Mouse (Mus musculus) layer of hippocampus, adult 18-20 months (tissue): ENCODE data around the gene Sstr2. TPM values are rescaled to one million over a fixed set of nuclear protein-coding genes. Genes with fewer than 3 reads are reported as not detected.
A peak's percentile ranks its signal among the peaks of the same experiment; 100 is the strongest.
"Not testable (repeated sequence)": the region's sequence is repeated elsewhere in the genome, so short reads cannot be mapped to it uniquely, and the experiment has no call there.

ENCODE experiments used
- DNase-seq, 2 experiments: peaks; one replicate each; pipeline ENCODE4 v3.0.0; 2022; ENCODE audit warnings: low spot score in 2 of 2
- total RNA-seq, 2 experiments: library from RNA; stranded (reverse); gene quantifications; 2 replicates each; pipeline ENCODE4 v1.2.3; 2021

The Sstr2 gene
- total RNA-seq, 2 experiments from 2014 or later: 19.5 to 26.1 TPM

DNA sequence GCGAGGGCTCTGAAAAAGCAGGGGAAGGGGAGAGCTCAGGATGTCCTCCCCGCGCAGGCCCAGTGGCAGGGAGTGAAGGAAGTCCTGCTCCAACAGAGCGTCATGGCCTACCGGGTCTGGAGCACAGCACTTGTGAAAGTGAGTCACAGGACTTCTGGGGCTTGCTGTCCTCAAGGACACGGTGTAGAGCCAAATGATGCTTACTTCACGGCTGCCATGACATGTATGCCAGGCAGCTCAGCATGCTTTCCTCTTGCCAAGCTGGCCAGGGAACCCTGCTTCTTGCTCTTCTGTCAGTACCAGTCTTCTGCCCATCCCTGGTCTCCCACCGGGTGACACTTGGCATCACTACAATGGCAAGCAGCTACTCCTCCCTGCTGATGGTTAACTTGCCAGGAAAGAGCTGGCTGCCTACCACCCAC, 37.4 kb downstream of the Sstr2 start:
- DNase-seq: no peak

DNA sequence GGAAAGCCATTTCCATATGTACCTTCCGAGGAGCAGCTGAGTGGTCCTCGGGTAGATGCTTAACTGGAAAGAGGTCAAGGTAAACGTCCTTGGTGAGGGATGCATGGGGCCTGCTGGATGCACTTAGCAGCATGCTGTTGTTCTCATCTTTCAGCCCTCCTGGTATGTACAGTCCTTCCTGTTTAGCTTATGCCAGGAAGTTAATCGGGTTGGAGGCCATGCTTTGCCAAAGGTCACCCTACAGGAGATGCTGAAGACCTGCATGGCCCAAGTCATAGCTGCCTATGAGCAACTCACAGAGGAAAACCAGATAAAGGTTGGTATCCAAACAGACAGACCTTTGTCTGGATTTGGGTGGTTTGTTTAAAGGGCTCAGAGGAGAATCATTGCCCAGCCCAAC, 38.1 kb downstream of the Sstr2 start:
- DNase-seq: no peak

DNA sequence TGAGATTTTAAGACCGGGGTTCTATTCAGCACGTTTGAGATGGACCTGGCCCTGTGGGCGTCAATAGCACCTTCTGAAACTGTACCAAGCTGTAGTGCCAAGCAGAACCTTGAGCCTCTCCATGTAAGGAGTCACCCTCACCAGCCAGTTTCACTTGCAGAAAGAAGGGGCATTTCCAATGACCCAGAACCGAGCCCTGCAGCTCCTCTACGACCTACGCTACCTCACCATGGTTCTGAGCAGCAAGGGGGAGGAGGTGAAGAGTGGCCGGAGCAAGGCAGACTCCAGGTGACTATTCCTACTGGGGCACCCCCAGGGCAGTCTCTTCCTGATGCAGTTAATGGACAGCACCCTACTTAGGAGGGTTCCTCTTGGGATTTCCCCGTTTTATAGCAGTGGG, 39.2 kb downstream of the Sstr2 start:
- DNase-seq: no peak

DNA sequence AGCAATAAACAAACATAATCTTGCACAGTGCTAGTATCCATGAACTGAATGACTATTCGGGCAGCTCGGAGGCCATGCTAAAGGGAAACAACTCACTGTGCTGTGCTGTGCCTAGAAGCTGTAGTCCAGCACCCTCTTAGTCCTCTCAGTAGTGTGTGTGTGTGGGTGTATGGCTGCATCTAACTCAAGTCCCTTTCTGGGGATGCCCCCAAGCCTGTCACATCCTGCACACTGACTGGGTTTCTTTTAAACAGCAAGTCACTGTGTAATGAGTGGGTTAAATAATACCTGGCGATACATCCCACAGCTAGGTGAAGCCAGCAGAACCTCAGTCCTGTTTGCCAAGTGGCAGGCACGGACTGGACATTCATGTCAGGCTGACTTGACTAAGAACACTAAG, 39.6 kb downstream of the Sstr2 start:
- no peak for DNase-seq

DNA sequence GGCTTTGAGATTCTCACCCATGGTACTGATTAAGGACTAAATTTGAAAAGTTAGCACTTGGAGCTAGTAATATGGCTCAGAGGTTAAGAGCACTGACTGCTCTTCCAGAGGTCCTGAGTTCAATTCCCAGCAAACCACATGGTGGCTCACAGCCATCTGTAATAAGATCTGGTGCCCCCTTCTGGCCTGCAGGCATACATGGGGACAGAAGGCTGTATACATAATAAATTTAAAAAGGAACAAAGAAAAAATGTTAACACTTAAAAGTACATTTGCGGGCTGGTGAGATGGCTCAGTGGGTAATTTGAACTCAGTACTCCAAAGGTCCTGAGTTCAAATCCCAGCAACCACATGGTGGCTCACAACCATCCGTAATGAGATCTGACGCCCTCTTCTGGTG, 41.1 kb downstream of the Sstr2 start:
- DNase-seq: not testable (repeated sequence)

DNA sequence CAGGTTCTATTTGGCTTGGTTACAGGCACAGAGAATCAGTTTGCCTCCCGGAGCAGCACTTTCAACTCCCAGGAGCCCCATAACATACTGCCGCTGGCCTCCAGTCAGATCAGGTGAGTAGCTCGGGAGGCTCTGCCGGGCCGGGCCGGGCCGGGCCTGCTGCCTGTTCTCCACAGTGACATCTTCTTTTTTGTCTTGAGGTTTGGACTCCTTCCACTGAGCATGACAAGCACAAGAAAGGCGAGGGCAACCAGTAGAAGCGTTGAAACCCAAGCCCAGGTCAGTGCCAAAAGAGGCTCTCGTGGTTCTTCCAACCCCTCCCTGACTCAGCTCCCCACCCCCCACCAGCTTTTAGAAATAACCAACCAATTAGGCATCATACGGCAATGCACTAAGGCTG, 41.8 kb downstream of the Sstr2 start:
- DNase-seq: no peak

DNA sequence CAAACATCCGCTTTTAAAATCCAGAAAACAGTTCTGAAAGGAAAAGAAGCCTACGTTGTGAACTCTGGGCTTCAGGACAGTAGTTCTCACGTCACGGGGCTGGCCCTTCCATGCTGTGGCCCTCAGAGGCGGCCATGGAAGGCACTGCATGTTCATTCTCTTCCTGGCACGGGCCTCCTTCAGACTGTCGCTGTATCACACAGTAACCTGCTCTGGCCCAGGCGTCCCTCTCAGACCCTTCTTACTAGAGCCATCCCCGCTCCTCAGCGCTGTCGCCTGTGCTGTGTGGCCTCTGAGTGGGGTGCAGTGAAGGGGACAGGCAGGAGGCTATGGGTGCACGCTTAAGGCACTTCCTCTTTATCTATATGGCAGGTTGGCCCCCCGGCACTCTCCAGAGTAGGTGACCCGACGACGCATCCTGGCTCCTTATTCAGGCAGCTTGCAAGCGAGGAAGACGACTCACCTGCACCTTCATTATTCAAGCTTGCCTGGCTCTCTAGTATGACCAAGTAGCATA, 42.8 kb downstream of the Sstr2 start:
- DNase-seq: no peak

DNA sequence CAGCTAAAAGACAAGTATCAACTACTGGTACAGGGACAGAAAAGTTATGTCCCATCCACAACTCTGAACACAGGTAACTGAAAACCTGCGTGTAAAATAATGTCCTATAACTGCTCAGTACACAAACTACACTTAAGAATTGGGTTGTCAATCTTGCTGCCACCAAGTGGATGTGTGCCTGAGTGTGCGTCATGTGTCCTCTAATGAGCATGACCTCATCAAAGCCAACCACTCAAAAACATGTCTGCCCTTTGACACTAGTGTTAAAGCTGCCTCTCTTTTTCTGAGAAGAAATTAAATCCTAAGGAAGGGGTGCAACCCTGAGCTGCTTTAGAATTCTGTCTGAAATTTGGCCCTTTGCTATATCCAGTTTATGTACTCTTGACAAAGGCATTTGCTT, 45.1 kb downstream of the Sstr2 start:
- DNase-seq: no peak

DNA sequence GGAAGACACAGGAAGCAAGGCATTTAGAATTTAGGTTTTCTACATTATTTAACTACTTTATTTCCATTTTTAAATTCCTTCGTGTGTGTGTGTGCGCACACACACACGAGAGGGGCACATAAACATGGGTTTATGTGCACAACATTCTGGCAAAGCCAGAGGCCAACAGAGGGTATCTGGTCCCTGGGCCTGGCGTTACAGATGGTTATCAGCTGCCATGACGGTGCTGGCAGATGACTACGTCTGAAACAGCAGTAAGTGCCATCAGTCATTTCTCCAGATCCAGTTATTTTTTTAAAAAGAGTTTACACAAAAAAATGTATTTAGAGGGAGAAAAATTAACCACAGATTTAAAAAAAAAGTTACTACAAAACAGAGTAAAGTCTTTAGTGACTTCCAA, 47.1 kb downstream of the Sstr2 start:
- DNase-seq: no peak

DNA sequence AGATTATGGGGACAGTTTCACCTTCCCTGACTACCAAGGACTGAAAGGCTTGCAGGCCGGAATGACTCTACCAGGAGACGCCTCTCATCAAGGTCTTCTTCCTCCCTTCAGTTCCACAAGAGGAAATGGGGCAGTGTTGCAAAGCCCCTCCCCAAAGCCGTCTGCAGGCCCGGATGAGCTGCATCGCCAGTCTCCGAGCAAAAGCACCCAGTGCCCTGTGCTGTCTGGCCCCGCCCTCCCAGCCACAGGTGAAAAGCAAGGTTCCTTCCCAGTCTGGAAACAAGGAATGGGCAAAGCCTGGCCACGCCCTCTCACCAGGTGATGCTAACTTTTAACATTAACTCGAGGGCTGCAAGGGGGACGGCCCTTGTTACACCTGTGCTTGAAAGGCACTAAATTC, 47.5 kb downstream of the Sstr2 start:
- DNase-seq: no peak

DNA sequence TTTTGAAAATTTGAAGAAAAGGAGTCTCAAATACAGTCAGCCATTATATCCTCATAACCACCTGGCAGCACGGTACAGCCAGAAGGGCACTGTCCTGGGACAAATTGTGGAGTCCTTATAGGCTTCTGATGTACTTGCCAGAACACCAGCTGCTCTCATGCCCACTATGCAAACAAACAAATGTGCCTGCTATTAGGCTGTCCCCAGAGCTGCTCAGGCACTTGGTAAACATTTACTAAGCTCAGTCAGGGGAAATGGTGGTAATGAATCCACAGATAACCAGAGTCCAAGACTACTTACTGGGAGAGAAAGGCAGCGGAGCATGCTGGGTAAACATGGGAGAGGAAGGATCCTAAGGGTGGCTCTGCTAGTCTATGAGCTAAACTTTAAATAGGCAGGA, 48.0 kb downstream of the Sstr2 start:
- DNase-seq: no peak

DNA sequence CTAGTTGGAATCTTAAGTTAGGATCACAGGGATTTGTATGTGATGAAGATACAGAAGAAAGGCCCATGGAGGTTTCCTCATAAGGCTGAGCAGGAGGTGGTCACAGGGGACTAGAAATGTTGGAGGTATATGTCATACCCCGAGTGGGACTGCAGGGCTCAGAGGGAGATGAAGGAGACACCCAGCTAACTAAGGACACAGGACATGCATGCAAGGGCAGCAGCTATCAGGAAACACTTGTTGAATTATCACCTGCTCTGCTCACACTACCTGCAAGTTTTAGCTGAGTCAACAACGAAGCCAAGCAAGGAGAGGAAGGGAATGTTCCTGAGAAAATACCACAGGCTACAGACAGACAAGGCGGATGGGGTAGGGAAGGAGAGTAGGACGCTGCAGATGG, 48.6 kb downstream of the Sstr2 start:
- no peak for DNase-seq

DNA sequence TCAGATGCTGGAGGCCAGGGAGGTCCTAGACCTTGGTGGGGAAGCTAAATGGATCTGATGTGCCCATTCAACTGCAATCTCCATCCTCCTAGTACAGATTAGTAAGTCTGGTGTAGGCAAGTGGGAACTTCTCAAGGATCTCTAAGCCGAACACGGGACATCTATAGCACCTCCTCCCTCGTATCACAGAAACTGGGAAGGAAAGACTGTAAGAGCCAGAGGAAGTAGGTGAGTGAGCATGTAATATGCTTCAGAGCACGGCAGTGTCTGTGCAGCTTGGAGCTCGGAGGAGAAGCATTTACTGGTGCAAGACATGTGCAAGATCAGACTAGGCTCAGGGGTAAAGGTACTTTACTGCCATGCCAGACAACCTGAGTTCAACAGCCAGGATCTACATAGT, 49.7 kb downstream of the Sstr2 start:
- DNase-seq: no peak

DNA sequence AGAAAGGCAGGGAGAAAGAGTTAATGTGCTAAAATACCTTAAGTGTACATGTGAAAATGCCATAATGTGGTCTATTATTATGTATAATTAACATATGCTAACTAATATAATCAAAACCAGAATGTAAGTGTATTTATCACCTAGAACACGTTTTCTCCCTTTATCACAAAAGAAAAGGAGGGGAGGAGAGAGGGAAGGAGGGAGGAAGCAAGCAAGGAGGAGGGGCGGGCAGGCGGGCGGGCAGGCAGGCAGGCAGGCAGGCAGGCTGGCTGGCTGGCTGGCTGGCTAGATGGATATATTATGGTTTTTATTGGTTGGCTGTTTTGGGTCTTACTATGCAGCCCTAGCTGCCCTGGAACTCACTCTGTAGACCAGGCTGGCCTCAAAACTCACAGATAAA, 50.6 kb downstream of the Sstr2 start:
- no peak for DNase-seq

DNA sequence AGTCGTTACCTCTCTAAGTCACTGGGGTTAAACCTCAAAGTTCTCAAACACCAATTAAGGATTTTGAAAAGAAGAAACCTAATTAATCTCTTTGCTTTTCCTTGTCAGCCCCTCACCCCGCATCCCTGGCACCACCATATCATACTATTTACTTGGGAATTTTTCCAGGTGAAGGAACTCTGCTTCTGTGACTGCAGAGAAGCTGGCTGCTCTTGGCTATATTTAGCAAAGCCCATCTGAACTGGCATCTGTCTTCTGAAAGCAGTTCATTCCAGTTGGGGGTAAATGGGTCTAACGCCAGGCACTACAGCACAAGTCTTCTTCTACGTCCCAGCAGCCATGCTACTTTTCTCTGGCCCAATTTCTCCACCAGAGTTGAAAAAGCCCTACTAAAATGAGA, 54.5 kb downstream of the Sstr2 start:
- peak in 1 of 2 experiments; percentile 57 for DNase-seq

DNA sequence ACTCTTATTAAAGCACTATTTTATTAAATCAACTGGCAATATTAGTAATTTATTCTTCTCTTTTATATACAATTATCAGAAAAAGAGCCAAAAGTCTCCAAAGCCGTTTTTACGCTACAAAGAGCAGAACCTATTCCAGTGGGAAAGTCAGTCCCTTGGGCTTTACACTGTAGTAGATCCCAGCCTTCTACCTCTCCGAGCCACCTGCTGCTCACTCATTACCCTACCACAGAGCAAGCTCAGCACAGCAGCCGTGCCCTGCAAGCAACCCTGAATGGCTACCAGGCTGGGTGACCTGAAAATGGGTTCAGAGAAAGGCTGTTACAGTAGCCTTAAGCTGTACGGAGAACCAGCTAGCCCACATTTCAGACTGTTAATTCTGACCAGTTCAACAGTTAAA, 55.5 kb downstream of the Sstr2 start:
- DNase-seq: no peak

Other genes with a start within 250 kb of the Sstr2 start
- 10 to 100 TPM; 50.7 to 58.3 TPM for gene Cog1, start 29.8 kb downstream of the Sstr2 start, total RNA-seq
- 10 to 100 TPM; 20.4 to 25.4 TPM for gene Slc39a11, start 30.7 kb downstream of the Sstr2 start, total RNA-seq
- gene Fam104a, start 64.8 kb downstream of the Sstr2 start, total RNA-seq: 10 to 100 TPM; 31.1 to 33.6 TPM
- 10 to 100 TPM; 13.1 to 13.8 TPM for gene D11Wsu47e, start 65.1 kb downstream of the Sstr2 start, total RNA-seq
- not detected for gene Cpsf4l, start 90.7 kb downstream of the Sstr2 start, total RNA-seq
- 10 to 100 TPM; 32.4 to 32.7 TPM for gene Cdc42ep4, start 132.5 kb downstream of the Sstr2 start, total RNA-seq